Mouse (Mus musculus): Measurements from ENCODE around the gene Dhx37.

DNA sequence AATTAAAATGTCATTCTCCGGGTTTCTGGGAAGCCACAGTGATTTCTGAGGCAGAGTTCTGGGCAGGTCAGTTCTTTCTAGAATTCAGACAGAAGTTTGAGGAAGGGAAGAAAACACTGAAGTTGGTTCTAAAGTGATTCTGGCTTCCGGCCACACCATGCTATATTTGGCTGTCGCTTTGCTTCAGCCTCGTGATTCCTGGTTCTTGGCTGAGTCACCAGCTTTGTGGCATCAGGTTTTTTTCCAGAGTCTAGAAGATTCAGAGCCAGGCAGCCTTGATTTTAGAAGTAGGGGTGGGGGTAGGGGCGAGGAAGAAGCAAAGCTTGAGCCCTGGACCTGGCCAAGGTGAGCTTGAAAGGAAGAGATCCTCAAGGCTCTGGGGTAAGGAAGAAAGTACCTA, 42.3 kb downstream of the Dhx37 start:
- TF ChIP-seq CTCF (IDR thresholded peaks at IDR 0.05; ENCODE audit: low read depth) (no peak), EP300 (IDR thresholded peaks at IDR 0.05; ENCODE audit: low read depth) (0 out of 2 replicates have a peak, but pooled peaks have one; percentile 13)

All from liver, postnatal 0 days (tissue).